Mouse (Mus musculus) liver, postnatal 0 days (tissue): ENCODE results near the gene Fchsd2. TPM values are rescaled to one million over a fixed set of nuclear protein-coding genes. Genes with fewer than 3 reads are reported as not detected.

Experiments
- ATAC-seq: fragments of 200-750 bp; cut with Nextera tagmentation; 2 replicates; pipeline ENCODE4 v1.8.0; 2017; ENCODE audit warnings: mild to moderate bottlenecking, moderate library complexity
- DNase-seq: peaks from one replicate; pipeline ENCODE4 v3.0.0-alpha.2; 2016
- H3K27ac ChIP-seq: fragments of 300-500 bp; sonication (generic); 2 replicates; pipeline ENCODE4 v1.5.1; 2014; ENCODE audit warnings: antibody characterized with exemption, moderate library complexity, mild to moderate bottlenecking, low read depth
- H3K27me3 ChIP-seq: fragments of 300-500 bp; sonication (generic); 2 replicates; pipeline ENCODE4 v1.6.1; 2014; ENCODE audit warnings: low read length, control low read depth, mixed read lengths; ENCODE audit not compliant: insufficient read depth
- H3K36me3 ChIP-seq: fragments of 300-500 bp; sonication (generic); replicated peaks from 2 replicates; pipeline ENCODE4 v1.6.1; 2014; ENCODE audit warnings: mild to moderate bottlenecking, control low read depth, low read length, moderate library complexity, mixed read lengths; ENCODE audit not compliant: insufficient read depth
- H3K4me1 ChIP-seq: fragments of 300-500 bp; sonication (generic); 2 replicates; pipeline ENCODE4 v1.6.1; 2014; ENCODE audit warnings: antibody characterized with exemption, mild to moderate bottlenecking, control low read depth; ENCODE audit not compliant: insufficient read depth
- H3K4me2 ChIP-seq: fragments of 300-500 bp; sonication (generic); 2 replicates; pipeline ENCODE4 v1.6.1; 2014; ENCODE audit warnings: low read depth, mild to moderate bottlenecking, low read length, moderate library complexity, mixed read lengths
- H3K4me3 ChIP-seq: fragments of 300-500 bp; sonication (generic); 2 replicates; pipeline ENCODE4 v1.5.1; 2014; ENCODE audit warnings: low read depth, low read length
- H3K9ac ChIP-seq: fragments of 300-500 bp; sonication (generic); replicated peaks from 2 replicates; pipeline ENCODE4 v1.6.1; 2014; ENCODE audit warnings: mild to moderate bottlenecking, moderate library complexity
- H3K9me3 ChIP-seq: fragments of 300-500 bp; sonication (generic); 2 replicates; pipeline ENCODE4 v1.6.1; 2016; ENCODE audit warnings: mild to moderate bottlenecking, control low read depth, low read length, mixed read lengths
- CTCF ChIP-seq: sonication (generic); IDR thresholded peaks from 2 replicates; pipeline ENCODE4 v1.5.1; 2016; ENCODE audit warnings: antibody characterized with exemption, low read depth
- EP300 ChIP-seq: IDR thresholded peaks from 2 replicates; pipeline ENCODE4 v1.6.1; 2016; ENCODE audit warnings: antibody characterized with exemption, low read depth, mild to moderate bottlenecking
- WGBS: fragments of 180-500 bp; shearing (Covaris S2); extraction: QIAGEN DNeasy Blood & Tissue Kit; methylation state at CpG from one replicate; pipeline ENCODE4 v1.1.7; 2014; ENCODE audit not compliant: insufficient replicate concordance; 5-methylcytosine and 5-hydroxymethylcytosine counted together
- polyA plus RNA-seq: library from polyadenylated mRNA; unstranded; fragments of >200 nt; fragmentation: Nextera tagmentation; extraction: Ambion mirVana; gene quantifications from 2 replicates; pipeline ENCODE4 v1.2.1, GENCODE M21; 2015

Fchsd2 gene
- polyA plus RNA-seq, 1 experiment from 2014 or later, result 7.8 TPM

GRCm38 (mm10) chr7:101084816-101085456 is 7.7 kb upstream of the Fchsd2 start:
- no peaks in the 10 kb centered on the region for H3K36me3 ChIP-seq
- no peak overlapping the region for H3K4me3 ChIP-seq
- DNase-seq, result no peak
- no peak overlapping the region for H3K9ac ChIP-seq
- no peak for TF ChIP-seq EP300
- no peak for TF ChIP-seq CTCF
- ATAC-seq, result 0 out of 2 replicates have a peak, but pooled peaks have one; percentile 24
- no peaks in the 10 kb centered on the region for H3K9me3 ChIP-seq
- H3K4me2 ChIP-seq, result no peak overlapping the region
- no peaks in the 10 kb centered on the region for H3K27me3 ChIP-seq
- H3K27ac ChIP-seq, result peak overlapping the region; percentile 58
- WGBS, result 50% methylated on average over 4 of the region's 4 CpGs
- H3K4me1 ChIP-seq, result peaks cover 26% of the 10 kb centered on the region

- TF ChIP-seq EP300 (peak; percentile 55; the same call in 1 of the 2 replicates), CTCF (no peak)
- Histone ChIP-seq H3K4me2 (no peak overlapping the region), H3K27me3 (no peaks in the 10 kb centered on the region), H3K9ac (no peak overlapping the region), H3K36me3 (no peaks in the 10 kb centered on the region), H3K9me3 (no peaks in the 10 kb centered on the region), H3K27ac (peak overlapping the region; percentile 58), H3K4me3 (no peak overlapping the region), H3K4me1 (peaks cover 26% of the 10 kb centered on the region)
- peak; percentile 83 for ATAC-seq
- 34% methylated on average over 4 of the region's 4 CpGs for WGBS
- DNase-seq, result no peak
These were observed 6.9 kb upstream of the Fchsd2 start for GRCm38 (mm10) chr7:101085779-101086178.

- H3K4me3 ChIP-seq, result no peak overlapping the region
- ATAC-seq (no peak), DNase-seq (no peak)
- H3K9me3 ChIP-seq, result no peaks in the 10 kb centered on the region
- H3K4me2 ChIP-seq, result no peak overlapping the region
- no peaks in the 10 kb centered on the region for H3K36me3 ChIP-seq
- peaks cover 23% of the 10 kb centered on the region for H3K4me1 ChIP-seq
- H3K9ac ChIP-seq, result no peak overlapping the region
- 66% methylated on average over 4 of the region's 4 CpGs for WGBS
- H3K27ac ChIP-seq, result no peak overlapping the region
- TF ChIP-seq CTCF, result no peak
- TF ChIP-seq EP300, result no peak
- no peaks in the 10 kb centered on the region for H3K27me3 ChIP-seq
These were observed 4.0 kb upstream of the Fchsd2 start for GRCm38 (mm10) chr7:101088687-101089086.

- Histone ChIP-seq H3K36me3 (no peaks in the 10 kb centered on the region), H3K4me1 (peaks cover 25% of the 10 kb centered on the region), H3K4me3 (no peak overlapping the region), H3K27me3 (no peaks in the 10 kb centered on the region), H3K4me2 (no peak overlapping the region), H3K9me3 (no peaks in the 10 kb centered on the region), H3K9ac (no peak overlapping the region), H3K27ac (no peak overlapping the region)
- ATAC-seq, result no peak
- TF ChIP-seq EP300 (no peak), CTCF (no peak)
- no peak for DNase-seq
- 40% methylated on average over 3 of the region's 3 CpGs for WGBS
These were observed 3.4 kb upstream of the Fchsd2 start for GRCm38 (mm10) chr7:101089242-101089641.

GRCm38 (mm10) chr7:101093231-101093630 is 568 bp downstream of the Fchsd2 start:
- DNase-seq, result no peak
- Histone ChIP-seq H3K36me3 (no peaks in the 10 kb centered on the region), H3K4me2 (no peak overlapping the region), H3K27ac (peak overlapping the region; percentile 44), H3K27me3 (no peaks in the 10 kb centered on the region), H3K4me3 (no peak overlapping the region), H3K9me3 (no peaks in the 10 kb centered on the region), H3K4me1 (peaks cover 11% of the 10 kb centered on the region; the same call in 1 of the 2 replicates), H3K9ac (no peak overlapping the region)
- TF ChIP-seq EP300, result no peak
- no peak for TF ChIP-seq CTCF
- WGBS, result 33% methylated on average over 3 of the region's 3 CpGs
- no peak for ATAC-seq

- peaks cover 7% of the 10 kb centered on the region; the same call in 1 of the 2 replicates for H3K4me1 ChIP-seq
- TF ChIP-seq EP300 (no peak), CTCF (no peak)
- ATAC-seq (no peak), DNase-seq (no peak)
- no peak overlapping the region for H3K9ac ChIP-seq
- H3K36me3 ChIP-seq, result no peaks in the 10 kb centered on the region
- no peaks in the 10 kb centered on the region for H3K9me3 ChIP-seq
- no peak overlapping the region for H3K4me3 ChIP-seq
- H3K4me2 ChIP-seq, result no peak overlapping the region
- WGBS, result 50% methylated on average over 1 of the region's 1 CpGs
- H3K27me3 ChIP-seq, result no peaks in the 10 kb centered on the region
- H3K27ac ChIP-seq, result no peak overlapping the region
These were observed 2.1 kb downstream of the Fchsd2 start for GRCm38 (mm10) chr7:101094746-101095145.

GRCm38 (mm10) chr7:101095560-101095959 is 2.9 kb downstream of the Fchsd2 start:
- DNase-seq (no peak), ATAC-seq (no peak)
- 63% methylated on average over 5 of the region's 5 CpGs for WGBS
- no peak for TF ChIP-seq EP300
- TF ChIP-seq CTCF, result no peak
- no peaks in the 10 kb centered on the region for H3K36me3 ChIP-seq
- H3K4me2 ChIP-seq, result no peak overlapping the region
- H3K27me3 ChIP-seq, result no peaks in the 10 kb centered on the region
- H3K4me3 ChIP-seq, result no peak overlapping the region
- no peaks in the 10 kb centered on the region for H3K9me3 ChIP-seq
- peaks cover 7% of the 10 kb centered on the region; the same call in 1 of the 2 replicates for H3K4me1 ChIP-seq
- no peak overlapping the region for H3K27ac ChIP-seq
- no peak overlapping the region for H3K9ac ChIP-seq
